8 mouse cellular contexts compared by ENCODE assay signal in genomic region chr3:89178107-89178385, GRCm38 (mm10). TPM values are rescaled to one million over a fixed set of nuclear protein-coding genes. Genes with fewer than 3 reads are reported as not detected.
DNase-seq lines count a peak whose midpoint lies in the region; ATAC-seq and TF ChIP-seq lines count a peak whose summit lies in the region.

No protein-coding gene starts in this region.

- peak overlapping the region; percentile 75; the same call in 1 of the 2 replicates for H3K27ac ChIP-seq in kidney, embryonic 14.5 days (ENCODE audit: low read depth, low read length)
- H3K27ac ChIP-seq in bone marrow, adult 2 months (ENCODE audit: control insufficient read depth, insufficient read depth, low read depth, low read length, poor library complexity), result no peak overlapping the region
- H3K27ac ChIP-seq in hindbrain, embryonic 14.5 days, result peak overlapping the region; percentile 61
- peak overlapping the region; percentile 74 for H3K27ac ChIP-seq in midbrain, embryonic 15.5 days

- H3K9me3 ChIP-seq in kidney, embryonic 14.5 days (ENCODE audit: control insufficient read depth, low read length), result no peaks in the 10 kb centered on the region
- no peaks in the 10 kb centered on the region for H3K9me3 ChIP-seq in hindbrain, embryonic 14.5 days (ENCODE audit: control insufficient read depth, low read length)
- H3K9me3 ChIP-seq in midbrain, embryonic 15.5 days, result no peaks in the 10 kb centered on the region

- peak overlapping the region; percentile 77 for H3K4me3 ChIP-seq in kidney, embryonic 14.5 days (ENCODE audit: low read length)
- peak overlapping the region; percentile 51 for H3K4me3 ChIP-seq in bone marrow, adult 2 months (replicated peaks; ENCODE audit: control insufficient read depth, low read depth, low read length)
- peak overlapping the region; percentile 61 for H3K4me3 ChIP-seq in hindbrain, embryonic 14.5 days (replicated peaks; ENCODE audit: low read length)
- peak overlapping the region; percentile 62 for H3K4me3 ChIP-seq in midbrain, embryonic 15.5 days

- H3K9ac ChIP-seq in kidney, embryonic 14.5 days (ENCODE audit: low read depth, low read length), result peak overlapping the region; percentile 84
- H3K9ac ChIP-seq in hindbrain, embryonic 14.5 days, result peak overlapping the region; percentile 77
- peak overlapping the region; percentile 62 for H3K9ac ChIP-seq in midbrain, embryonic 15.5 days

- 6% methylated on average over 6 of the region's 6 CpGs for WGBS in kidney, embryonic 14.5 days
- WGBS in bone marrow, adult 2 months, result 4% methylated on average over 6 of the region's 6 CpGs
- WGBS in hindbrain, embryonic 14.5 days, result 10% methylated on average over 6 of the region's 6 CpGs
- WGBS in midbrain, embryonic 15.5 days, result 13% methylated on average over 6 of the region's 6 CpGs

- no peak for DNase-seq in kidney, adult 11 months
- no peak for DNase-seq in hindbrain, embryonic 14.5 days (ENCODE audit: low spot score)
- no peak for DNase-seq in ovary, postnatal 10 days (ENCODE audit: low spot score)
- no peak for DNase-seq in natural killer cell, adult 2 months (ENCODE audit: low spot score in 2 of 2)
- no peak for DNase-seq in MN1 (ENCODE audit: low spot score)

- peaks cover 12% of the 10 kb centered on the region for H3K4me1 ChIP-seq in kidney, embryonic 14.5 days (ENCODE audit: control insufficient read depth, insufficient read depth, low read length)
- H3K4me1 ChIP-seq in bone marrow, adult 2 months (ENCODE audit: control insufficient read depth, insufficient read depth, low read length), result peaks cover 3% of the 10 kb centered on the region; the same call in 1 of the 2 replicates
- peaks cover 8% of the 10 kb centered on the region for H3K4me1 ChIP-seq in hindbrain, embryonic 14.5 days (replicated peaks; ENCODE audit: control insufficient read depth, insufficient read depth, low read length)
- H3K4me1 ChIP-seq in midbrain, embryonic 15.5 days, result peaks cover 22% of the 10 kb centered on the region

- ATAC-seq in kidney, embryonic 14.5 days (ENCODE audit: low FRiP score, low TSS enrichment), result no peak
- no peak for ATAC-seq in hindbrain, embryonic 14.5 days (ENCODE audit: low FRiP score)
- ATAC-seq in midbrain, embryonic 15.5 days (replicated peaks), result no peak

- TF ChIP-seq POLR2A in bone marrow, adult 2 months (IDR thresholded peaks at IDR 0.05; ENCODE audit: borderline replicate concordance, control insufficient read depth, low read depth, low read length), result no peak

- no peak for TF ChIP-seq CTCF in bone marrow, adult 2 months (IDR thresholded peaks at IDR 0.05; ENCODE audit: control insufficient read depth, insufficient read depth, low read length)

- peak overlapping the region; percentile 68 for H3K4me2 ChIP-seq in kidney, embryonic 14.5 days (replicated peaks; ENCODE audit: low read depth, low read length)
- H3K4me2 ChIP-seq in hindbrain, embryonic 14.5 days (replicated peaks), result peak overlapping the region; percentile 96
- peak overlapping the region; percentile 92 for H3K4me2 ChIP-seq in midbrain, embryonic 15.5 days

- no peaks in the 10 kb centered on the region for H3K27me3 ChIP-seq in kidney, embryonic 14.5 days (ENCODE audit: control insufficient read depth, insufficient read depth, low read length)
- H3K27me3 ChIP-seq in hindbrain, embryonic 14.5 days (ENCODE audit: control insufficient read depth, insufficient read depth, low read length), result no peaks in the 10 kb centered on the region
- H3K27me3 ChIP-seq in midbrain, embryonic 15.5 days (replicated peaks), result no peaks in the 10 kb centered on the region

- peaks cover 75% of the 10 kb centered on the region for H3K36me3 ChIP-seq in kidney, embryonic 14.5 days (ENCODE audit: control insufficient read depth, insufficient read depth, low read length)
- peaks cover 71% of the 10 kb centered on the region for H3K36me3 ChIP-seq in hindbrain, embryonic 14.5 days (replicated peaks; ENCODE audit: control insufficient read depth, insufficient read depth)
- peaks cover 48% of the 10 kb centered on the region for H3K36me3 ChIP-seq in midbrain, embryonic 15.5 days (replicated peaks)

RNA-seq across cellular contexts. Expression of gene Scamp3, which starts 0.8 kb away (rescaled TPM):
- polyA plus RNA-seq in kidney, embryonic 14.5 days (2014; fragmentation: Nextera tagmentation; extraction: Ambion mirVana), result 84.6 and 107 TPM in 2 replicates
- polyA plus RNA-seq in bone marrow, adult 2 months (2011; ENCODE audit: insufficient read depth, insufficient read length, low replicate concordance, missing spikeins), result 25.7 and 54.2 TPM in 2 replicates
- polyA plus RNA-seq in hindbrain, embryonic 14.5 days (2014; fragmentation: Nextera tagmentation; extraction: Ambion mirVana), result 128 and 134 TPM in 2 replicates
- polyA plus RNA-seq in midbrain, embryonic 15.5 days (2015; fragmentation: Nextera tagmentation; extraction: Ambion mirVana), result 144 and 146 TPM in 2 replicates

RNA-seq across cellular contexts. Expression of gene Fam189b, which starts 4.9 kb away (rescaled TPM):
- 34.5 and 49.3 TPM in 2 replicates for polyA plus RNA-seq in kidney, embryonic 14.5 days (2014; fragmentation: Nextera tagmentation; extraction: Ambion mirVana)
- 4.1 and 9.8 TPM in 2 replicates for polyA plus RNA-seq in bone marrow, adult 2 months (2011; ENCODE audit: insufficient read depth, insufficient read length, low replicate concordance, missing spikeins)
- polyA plus RNA-seq in hindbrain, embryonic 14.5 days (2014; fragmentation: Nextera tagmentation; extraction: Ambion mirVana), result 32.9 and 33.3 TPM in 2 replicates
- 33.5 and 37.5 TPM in 2 replicates for polyA plus RNA-seq in midbrain, embryonic 15.5 days (2015; fragmentation: Nextera tagmentation; extraction: Ambion mirVana)

RNA-seq across cellular contexts. Expression of gene Clk2, which starts 13.5 kb away (rescaled TPM):
- polyA plus RNA-seq in kidney, embryonic 14.5 days (2014; fragmentation: Nextera tagmentation; extraction: Ambion mirVana), result 33.8 and 35.1 TPM in 2 replicates
- polyA plus RNA-seq in bone marrow, adult 2 months (2011; ENCODE audit: insufficient read depth, insufficient read length, low replicate concordance, missing spikeins), result 43.3 and 90.9 TPM in 2 replicates
- polyA plus RNA-seq in hindbrain, embryonic 14.5 days (2014; fragmentation: Nextera tagmentation; extraction: Ambion mirVana), result 19.0 and 19.2 TPM in 2 replicates
- polyA plus RNA-seq in midbrain, embryonic 15.5 days (2015; fragmentation: Nextera tagmentation; extraction: Ambion mirVana), result 22.4 and 26.7 TPM in 2 replicates

RNA-seq across cellular contexts. Expression of gene Hcn3, which starts 18.1 kb away (rescaled TPM):
- 0.49 and 0.73 TPM in 2 replicates for polyA plus RNA-seq in kidney, embryonic 14.5 days (2014; fragmentation: Nextera tagmentation; extraction: Ambion mirVana)
- 1.6 TPM in 1 of 2 replicates, not detected in the other for polyA plus RNA-seq in bone marrow, adult 2 months (2011; ENCODE audit: insufficient read depth, insufficient read length, low replicate concordance, missing spikeins)
- 29.9 and 36.8 TPM in 2 replicates for polyA plus RNA-seq in hindbrain, embryonic 14.5 days (2014; fragmentation: Nextera tagmentation; extraction: Ambion mirVana)
- polyA plus RNA-seq in midbrain, embryonic 15.5 days (2015; fragmentation: Nextera tagmentation; extraction: Ambion mirVana), result 59.6 and 59.8 TPM in 2 replicates

RNA-seq across cellular contexts. Expression of gene Gba, which starts 24.7 kb away (rescaled TPM):
- polyA plus RNA-seq in kidney, embryonic 14.5 days (2014; fragmentation: Nextera tagmentation; extraction: Ambion mirVana), result 32.0 and 37.4 TPM in 2 replicates
- 27.7 and 71.7 TPM in 2 replicates for polyA plus RNA-seq in bone marrow, adult 2 months (2011; ENCODE audit: insufficient read depth, insufficient read length, low replicate concordance, missing spikeins)
- polyA plus RNA-seq in hindbrain, embryonic 14.5 days (2014; fragmentation: Nextera tagmentation; extraction: Ambion mirVana), result 45.7 and 48.8 TPM in 2 replicates
- polyA plus RNA-seq in midbrain, embryonic 15.5 days (2015; fragmentation: Nextera tagmentation; extraction: Ambion mirVana), result 50.3 and 51.0 TPM in 2 replicates
